Mouse (Mus musculus): Measurements from ENCODE around the gene Tln2.
A peak's percentile ranks its signal among the peaks of the same experiment; 100 is the strongest.

Tln2 gene

DNA sequence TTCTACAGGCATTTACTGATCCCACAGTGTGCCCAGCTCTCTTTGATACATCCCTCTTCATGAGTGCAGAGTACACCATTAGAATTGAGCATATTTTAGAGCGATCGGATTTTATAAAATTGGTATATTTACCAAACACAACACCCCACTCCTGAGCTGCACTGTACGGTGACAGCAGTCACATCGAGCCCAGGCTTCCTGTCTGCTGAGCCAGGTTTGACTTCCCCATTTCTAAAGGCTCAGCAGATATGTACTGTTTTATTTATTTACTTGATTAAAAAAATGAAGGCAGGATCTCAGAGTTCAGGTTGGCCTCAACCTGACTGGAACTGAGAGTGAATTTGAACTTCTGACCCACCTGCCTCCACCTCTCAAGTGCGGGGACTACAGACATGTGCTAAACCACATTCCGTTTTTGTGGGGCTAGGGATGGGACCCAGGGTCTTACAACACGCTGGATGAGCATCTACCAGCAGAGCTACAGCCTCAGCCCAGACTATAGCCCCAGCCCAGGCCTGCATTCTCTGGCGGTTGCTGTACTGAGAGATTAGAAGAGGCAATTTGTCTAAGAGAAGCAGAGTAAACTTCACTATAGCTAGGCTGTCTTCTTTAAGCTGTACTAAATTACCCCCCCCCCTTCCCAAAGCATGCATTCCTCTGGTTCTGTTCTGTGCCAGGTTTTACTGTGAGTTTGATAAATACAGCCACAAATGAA is 292.1 kb downstream of the Tln2 start:
- no peak for DNase-seq

DNA sequence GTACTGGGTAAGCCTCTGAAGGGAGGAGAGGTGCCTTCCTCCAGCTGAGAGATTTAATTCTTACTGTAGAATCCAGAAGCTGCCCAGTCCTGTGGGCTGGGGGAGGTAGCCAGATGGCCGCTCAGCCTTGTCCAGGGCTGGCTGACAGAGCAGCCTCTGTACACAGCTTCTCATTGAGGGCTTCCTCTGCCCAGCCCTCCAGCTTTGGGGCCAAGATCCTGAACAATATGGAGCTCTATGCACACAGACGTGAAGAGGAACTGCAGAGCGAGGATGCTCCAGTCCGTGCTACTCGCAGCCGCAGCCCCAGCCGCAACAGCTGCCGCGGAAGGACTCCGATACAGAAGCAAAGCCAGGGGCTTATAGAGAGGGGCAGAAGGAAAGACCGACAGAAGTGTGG is 294.0 kb downstream of the Tln2 start:
- DNase-seq = no peak

DNA sequence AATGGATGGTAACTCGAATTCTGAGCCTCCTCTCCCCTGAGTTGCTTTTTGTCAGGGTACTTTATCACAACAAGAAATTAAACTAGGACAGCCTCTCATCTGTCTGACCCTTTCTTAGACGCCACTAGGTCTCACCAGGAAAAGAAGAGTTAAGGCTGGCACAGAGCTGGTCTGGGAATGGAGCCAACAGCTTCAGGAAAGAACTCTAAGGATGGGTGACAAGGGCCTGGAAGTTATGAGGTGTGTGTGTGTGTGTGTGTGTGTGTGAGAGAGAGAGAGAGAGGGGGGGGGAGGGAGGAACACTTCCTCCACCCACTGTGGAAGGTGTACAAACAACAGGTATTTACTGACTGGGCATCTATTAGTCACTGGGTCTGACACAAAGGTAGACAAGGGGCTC is 294.6 kb downstream of the Tln2 start:
- DNase-seq = peak; percentile 71 to 73

DNA sequence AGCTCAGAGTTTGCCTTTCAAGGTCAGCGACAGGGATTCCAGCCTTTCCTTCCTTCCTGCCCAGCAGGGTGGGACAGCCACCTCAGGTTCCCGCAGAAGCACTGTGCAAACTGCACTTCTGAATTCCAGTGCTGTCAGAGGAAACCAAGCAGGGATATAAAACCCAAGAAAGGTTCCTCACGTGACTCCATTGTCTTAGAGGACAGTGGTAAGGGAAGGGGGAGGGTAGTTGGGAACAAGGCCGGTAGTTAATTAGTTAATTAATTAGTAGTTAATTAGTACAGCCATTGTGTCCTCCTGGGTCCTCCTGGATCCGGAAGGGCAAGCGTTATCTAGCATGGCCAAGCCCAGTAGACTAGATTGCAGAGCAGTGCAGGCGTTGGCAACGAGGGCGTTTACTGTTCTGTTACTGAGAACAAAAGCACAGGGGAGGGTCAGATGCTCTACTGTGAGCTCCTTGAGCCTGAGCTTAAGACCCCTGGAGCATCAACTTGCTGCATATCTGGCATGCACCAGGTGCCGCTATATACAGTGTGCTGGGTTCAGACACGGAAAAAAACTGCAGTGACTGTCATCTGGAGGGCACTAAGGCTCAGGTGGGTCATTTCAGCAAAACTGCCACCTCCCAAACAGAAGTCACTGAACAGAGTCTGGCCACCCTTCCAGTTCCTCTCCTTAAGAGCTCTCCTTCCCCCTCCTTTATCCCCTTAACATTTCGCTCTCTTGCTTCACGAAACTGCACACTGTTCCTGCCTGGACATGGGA is 298.5 kb downstream of the Tln2 start:
- peak; percentile 26 to 49 for DNase-seq

DNA sequence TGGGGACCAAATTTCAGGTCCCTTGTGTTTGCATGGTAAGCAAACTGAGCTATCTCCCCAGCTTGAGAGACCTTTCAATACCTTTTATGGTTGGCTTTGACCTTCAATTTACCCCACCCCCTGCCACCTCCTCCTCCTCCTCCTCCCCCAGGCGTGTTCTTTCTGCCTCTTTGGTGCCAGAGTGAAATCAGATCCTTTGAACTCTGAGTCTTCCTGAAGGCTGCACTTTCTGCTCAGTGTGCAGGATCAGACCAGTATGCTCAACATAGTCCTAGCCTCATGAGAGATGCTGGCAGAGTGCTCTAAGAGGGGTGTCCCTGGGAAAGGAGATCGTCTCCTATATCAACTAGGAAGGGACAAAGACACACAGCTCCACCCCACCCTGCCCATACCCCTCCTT is 309.4 kb downstream of the Tln2 start:
- no peak for DNase-seq

DNA sequence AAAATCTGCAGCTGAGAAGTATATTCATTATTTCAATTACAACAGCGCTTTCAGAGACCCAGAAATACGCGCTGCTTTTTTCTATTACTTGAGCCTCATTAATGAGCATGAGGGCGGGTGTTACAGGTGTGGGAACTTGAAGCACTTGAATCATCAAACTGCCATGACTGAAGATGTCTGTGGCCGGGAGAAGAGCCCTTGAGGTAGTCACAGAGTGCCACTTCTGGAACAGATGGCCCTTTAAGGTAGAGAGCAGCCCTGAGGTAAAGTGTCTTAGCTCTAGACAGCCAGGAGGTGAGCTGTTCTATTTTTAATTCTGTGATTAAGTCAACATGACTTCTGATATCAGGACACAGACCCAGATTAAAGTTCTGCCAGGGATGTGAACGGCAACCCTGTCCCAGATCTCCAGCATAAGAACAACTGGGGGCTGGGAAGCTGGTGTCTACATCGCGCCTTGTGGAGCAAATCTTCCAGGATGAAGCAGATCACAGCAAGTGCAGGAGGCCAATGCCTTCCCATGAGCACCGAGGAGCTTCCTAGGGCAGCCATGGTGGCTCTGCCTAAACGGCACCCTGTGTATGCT is 312.0 kb downstream of the Tln2 start:
- DNase-seq = peak; percentile 29 to 64

DNA sequence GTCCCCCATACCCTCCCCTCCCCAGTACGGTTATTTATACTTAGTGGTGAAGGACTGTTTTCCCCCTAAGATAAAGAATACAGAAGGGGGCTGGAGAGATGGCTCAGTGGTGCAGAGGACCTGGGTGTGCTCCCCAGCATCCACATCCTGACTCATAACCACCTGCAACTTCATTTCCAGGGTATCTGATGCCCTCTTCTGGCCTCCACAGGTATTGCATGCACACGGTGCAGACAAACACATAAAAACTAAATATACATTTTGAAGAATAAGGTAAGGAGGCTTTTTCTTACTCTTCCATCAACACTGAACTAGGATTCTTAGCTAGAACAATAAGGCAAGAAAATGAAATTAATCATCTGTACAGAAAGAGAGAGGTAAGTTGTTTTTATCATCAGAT is 314.2 kb downstream of the Tln2 start:
- no peak for DNase-seq

DNA sequence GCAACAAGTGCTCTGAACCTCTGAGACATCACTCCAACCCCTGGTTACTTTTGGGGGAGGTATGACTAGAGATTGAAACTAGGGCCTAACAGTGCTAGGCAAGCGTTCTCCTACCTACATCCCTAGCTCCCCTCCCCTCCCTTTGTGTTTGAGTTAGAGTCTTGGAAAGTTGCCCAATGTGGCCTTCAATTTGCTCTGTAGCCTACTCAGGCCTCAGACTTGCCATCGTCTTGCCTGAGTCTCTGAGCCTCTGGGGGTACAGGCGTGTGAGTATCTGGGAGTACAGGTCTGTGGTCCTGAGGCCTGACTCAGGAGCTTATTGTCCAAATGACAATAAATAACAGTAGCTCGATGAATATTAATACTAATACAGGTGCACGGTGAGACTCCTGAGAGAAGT is 317.8 kb downstream of the Tln2 start:
- no peak for DNase-seq

DNA sequence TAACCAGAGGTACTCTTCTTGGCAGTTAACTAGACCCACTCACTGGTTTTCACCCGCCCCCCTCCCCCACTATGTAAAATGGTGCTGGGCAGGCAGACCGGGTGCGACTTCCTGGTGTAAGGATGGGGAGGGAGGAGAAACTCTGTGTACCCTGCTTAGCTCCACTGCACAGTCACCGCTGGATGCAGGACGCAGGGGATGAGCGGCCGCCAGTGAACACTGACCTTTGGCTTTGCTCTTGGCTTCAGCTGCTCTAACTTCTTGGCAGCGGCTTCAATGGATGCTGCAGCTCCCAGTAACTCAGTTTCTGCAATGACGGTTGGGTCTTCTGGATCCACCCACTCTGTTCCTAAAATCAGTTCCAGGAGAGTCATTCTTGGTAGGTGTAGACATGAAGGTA is 319.0 kb downstream of the Tln2 start:
- peak; percentile 59 to 81 for DNase-seq

DNA sequence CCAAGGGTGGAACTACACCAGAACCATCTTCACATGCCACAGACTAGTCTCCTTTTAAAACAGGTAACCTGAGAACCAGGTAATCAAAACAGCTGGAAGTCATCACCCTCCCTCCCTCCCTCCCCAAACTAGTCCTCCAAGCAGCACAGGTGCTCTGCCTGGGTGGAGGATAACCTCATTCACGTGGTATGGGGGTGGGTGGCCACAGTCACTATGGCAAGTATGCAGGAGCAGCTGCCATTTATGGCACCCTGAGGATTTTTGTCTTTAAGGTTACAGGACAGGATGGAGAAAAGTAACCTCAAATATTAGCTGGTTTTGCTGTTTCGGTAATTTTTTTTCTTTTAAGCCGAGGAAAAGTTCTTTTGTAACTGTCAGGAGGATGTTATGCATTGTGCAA is 322.5 kb downstream of the Tln2 start:
- DNase-seq = no peak

DNA sequence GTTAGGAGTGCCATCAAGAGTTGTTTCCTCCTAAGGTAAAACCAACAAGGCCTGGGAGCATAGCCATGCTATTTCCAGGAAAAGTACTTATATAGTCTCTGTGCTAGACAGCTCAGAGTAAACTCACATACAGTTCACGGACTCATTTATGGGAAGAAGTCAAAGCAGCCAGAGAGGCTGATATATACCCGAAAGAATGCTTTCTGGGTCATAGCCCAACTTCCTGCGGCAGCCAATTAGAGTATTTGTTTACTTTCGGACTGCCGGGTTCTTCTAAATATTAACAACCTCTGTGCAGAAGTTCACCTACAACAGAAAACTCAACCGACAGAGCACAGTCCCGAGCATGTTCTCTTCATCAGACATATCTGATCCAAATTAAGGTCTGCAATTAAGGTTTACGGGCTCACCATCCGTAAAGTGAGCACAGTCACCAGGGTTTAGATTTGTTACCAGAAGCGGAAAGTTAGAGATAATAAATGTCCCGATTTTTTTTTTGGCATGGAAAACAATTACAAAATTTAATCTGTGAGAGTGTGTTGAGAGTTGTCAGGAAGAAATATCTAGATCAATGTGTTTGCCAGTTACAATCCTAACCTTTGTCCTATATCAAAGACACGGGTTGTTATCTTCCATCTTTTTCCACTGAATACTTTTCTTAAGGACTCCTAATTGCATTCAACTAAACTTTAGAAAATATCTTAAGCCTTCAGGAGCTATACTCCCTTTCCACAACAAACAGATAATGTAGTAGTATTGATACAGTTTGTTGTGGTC is 323.9 kb downstream of the Tln2 start:
- peak in 1 of 2 experiments; percentile 27 for DNase-seq

DNA sequence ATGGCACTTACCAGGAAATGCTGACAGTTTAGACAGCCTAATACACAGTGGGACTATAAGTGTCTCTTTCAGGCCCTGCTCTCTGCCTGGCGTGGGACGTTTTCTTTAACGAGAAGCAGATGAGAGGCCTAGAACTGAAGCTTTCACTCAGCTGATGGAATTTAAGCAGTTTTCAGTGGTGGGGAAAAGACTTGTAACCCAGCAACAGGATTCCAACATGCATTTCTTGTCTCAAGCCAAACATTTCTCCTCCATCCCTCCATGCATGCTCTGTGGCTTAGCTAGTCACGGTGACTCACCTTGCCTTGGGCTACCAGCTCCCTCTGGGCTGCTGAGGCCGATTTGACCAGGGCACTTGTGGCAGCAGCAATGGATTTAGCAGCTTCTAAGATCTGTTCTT is 330.5 kb downstream of the Tln2 start:
- DNase-seq = no peak

DNA sequence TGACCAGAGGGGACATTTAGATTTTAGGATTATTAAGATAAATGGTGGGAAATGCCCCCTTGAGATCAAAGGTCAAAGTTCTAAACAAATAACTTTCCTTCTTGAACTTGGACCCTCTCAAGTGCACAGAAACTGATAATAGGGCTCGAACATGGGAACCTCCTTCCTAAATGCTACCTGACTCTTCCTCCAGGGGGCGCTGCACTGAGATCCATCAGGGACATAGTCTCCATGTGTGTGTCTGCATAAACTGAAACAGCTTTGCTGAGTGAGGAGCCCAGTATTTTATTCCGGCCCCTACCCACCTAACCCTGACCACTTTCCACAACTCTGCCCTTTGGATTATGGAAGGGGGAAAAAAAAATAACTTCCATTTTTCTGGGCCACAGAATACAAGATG is 339.1 kb downstream of the Tln2 start:
- DNase-seq = peak in 1 of 2 experiments; percentile 42

DNA sequence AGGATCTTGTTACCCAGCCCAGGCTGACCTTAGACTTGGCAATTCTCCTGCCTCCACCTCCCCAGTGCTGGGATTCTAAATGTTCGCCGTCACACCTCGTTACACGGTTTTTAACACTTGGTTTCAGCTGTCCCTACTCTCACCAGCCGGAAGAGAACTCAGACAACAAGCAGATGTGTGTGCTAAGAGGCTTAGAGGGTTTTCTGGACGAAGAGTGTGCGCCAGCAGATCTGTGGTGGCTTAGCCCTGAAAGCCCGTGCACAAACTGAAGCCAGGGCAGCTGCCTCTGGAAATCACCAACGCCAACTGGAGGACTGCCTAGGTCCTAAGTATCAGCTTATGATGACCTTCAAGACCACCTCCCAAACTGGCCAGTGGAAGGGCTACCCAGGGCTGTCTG is 341.5 kb downstream of the Tln2 start:
- no peak for DNase-seq

DNA sequence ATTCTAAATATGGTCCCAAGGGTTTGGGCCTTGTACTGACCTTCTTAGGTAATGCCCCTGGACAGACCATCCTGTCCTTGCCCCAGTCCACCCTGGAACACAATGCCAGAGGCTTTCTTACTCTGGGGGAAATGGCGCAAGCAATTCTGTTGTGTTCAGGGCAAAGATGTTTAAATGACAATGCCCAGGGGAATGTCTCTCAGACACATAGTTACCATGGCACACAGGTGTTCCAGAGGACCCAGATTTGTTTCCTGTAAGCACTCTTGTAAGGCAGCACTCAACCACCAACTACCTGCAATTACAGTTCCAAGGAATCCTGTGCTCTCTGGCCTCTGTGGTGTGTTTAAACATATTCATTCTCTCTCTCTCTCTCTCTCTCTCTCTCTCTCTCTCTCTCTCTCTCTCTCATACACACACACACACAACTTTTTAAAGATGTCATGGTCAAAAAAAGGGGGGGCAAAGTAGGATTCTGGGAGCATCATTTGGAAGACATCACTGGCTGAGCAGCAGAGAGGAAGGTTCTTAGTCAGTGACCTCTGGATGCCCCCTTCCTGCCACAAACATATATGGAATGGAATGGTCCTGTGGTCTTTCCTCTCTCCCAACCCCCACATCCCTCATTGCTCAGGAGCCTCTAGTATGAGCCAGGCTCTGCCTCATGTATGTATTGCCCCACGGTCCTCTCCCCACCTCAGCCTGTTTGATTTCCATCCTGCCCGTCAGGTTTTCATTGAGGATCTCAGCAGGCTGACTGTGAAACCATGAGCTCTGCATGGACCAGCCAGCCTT is 345.1 kb downstream of the Tln2 start:
- DNase-seq = no peak

DNA sequence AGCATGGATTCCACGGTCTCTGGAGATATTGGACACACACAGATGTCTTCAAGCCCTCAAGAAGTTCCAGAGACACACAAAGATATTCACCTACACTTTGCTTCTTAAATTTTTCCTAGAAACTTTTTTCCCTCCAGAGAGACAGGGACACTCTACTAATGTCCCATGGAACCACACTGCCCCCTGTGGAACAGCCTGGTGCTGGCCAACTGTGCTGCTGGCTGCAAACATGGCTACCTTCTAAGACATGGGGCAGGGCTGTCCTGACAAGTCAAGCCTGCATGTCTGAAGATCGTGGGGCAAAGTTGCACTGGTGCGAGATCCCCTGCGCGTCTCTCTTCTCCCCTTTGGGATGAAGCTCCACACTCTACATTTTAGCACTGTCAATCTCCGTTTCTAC is 346.2 kb downstream of the Tln2 start:
- peak; percentile 81 to 87 for DNase-seq

DNA sequence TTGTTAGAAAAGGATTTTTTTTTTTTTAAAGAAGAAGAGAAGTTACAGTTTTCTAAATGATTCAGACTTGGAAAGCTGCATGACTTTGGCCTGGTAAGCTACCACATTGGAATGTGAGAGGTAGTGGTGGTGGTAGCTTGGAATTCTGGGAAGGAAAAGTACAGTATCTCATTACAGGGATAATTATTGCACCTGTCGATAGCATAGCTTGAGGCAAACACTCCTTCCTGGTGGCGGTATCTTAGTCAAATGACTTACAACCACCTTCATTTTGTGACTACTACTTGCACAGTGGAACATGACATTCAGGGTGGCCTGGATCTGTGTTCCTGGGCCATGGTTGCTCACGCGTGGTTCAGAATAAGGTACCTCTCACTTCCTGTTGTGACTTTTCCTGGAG is 348.3 kb downstream of the Tln2 start:
- DNase-seq = no peak

DNA sequence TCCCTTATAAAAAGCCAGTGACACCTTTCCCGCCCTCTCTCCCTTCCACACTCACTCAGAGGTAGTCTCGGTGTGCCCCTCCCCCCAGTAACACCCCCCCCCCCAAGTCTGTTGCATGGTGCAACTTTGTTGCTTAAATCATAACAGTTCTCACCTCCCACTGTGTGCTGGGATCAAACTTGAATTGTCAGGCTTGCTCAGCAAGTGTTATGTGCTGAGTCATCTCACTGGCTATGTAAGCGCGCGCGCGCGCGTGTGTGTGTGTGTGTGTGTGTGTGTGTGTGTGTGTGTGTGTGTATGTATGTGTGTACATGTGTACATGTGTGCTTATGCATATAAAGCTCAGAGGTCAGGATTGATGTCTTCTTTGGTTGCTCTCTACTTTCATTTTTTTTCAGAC is 350.1 kb downstream of the Tln2 start:
- DNase-seq = no peak

DNA sequence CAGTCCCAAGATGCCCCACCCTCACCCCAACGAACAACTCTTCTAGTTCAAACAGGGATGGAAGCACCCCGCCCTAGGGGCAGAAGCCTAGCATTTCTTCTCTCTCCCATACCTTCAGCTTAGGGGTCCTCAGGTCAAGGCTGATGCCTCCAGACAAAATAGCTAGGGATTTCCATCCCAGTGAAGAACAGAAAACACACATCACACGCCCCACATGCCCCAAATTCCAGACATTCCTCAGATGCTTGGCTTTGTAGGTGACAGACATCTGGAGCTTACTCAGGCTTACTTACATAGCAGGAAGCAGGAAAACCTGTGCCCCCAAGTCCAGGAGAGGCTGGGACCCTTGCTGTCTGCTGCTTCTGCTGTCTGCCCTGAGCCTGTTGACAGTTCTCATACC is 351.1 kb downstream of the Tln2 start:
- DNase-seq = no peak

DNA sequence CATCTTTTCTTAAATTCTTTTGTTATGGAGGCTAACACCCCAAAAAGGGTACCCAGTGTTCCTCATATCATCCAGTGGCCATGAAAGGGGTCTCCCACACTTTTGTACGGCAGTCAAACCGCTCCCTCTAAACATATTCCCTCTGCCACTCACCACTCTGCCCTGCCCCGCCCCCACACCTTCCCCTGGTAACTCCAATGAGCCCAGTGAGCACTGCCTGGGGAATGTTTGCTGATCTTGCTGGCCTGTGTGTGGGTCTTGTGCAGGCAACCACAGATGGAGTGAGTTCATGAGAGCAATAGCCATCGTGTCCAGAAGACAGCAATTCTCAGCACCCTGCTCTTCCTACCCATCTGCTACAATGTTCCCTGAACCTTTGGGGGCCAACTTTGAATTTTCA is 354.3 kb downstream of the Tln2 start:
- no peak for DNase-seq

DNA sequence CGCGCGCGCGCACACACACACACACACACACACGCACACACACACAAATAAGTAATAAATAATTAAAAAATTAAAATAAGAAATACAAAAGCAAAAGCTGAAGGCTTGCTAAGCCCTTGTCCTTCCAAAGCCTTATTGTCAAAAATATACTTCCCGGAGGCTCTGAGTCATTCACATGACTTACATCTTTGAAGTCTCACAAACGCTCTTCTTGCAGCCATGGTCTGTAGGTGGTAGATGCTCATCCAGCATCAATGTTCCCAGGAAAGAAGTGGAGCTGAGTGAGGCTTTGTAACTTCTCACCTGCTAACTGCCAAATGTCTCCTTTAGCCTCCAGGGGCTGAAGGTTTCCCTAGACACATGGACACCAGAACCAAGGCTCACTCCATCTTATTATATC is 362.9 kb downstream of the Tln2 start:
- no peak for DNase-seq

DNA sequence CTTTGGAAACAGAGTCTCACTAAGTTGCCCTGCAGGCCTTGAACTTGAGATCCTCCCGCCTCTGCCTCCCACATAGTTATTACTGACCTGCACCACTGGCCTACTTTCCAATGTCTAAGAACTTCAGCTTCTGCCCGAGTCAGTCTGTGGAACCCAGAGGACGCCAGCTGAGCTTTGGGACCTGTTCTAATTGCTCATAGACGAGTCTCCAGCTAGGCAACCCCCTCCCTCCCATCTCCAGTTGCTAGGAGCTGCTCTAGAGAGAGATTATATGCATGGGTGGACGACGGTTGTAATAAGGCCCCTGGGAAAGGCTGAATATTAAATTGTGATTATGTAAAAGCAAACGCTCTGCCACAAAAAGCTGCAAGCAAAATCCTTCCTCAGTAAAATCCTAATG is 364.2 kb downstream of the Tln2 start:
- no peak for DNase-seq
